Mouse (Mus musculus): ENCODE results near the gene Lrig2.

DNA sequence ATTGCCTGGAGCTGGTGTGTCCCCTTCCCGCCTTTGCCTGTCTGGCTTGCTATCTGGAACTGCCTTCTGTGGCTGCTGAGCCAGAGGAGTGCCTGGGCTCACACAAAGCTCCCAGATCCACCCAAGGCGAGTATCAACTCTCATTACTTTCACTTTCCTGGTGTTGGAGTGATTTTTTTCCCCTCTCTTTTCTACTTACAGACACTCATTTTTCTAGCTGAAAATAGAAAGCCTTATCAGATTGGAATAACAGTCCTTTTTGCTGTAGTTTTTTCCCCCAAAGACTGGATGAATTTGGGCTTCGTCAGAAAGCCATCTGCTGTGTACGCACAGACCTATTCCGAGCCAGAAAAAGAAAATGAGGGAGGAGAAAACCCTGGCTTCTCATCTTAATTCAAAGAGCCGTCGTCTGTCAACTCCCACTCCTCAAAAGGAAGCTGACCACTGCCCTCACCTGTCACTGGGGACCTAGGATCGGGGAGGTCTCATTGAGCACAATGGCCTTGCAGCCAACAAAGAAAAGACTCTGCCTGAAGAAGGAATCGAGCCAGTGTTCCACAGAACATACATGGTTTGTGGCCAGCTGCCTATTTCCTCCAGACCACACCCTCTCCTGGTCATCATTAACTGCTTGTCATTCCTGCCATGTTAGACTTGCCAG is 127.9 kb downstream of the Lrig2 start:
- TF ChIP-seq MAX (IDR thresholded peaks at IDR 0.05), result no peak
- no peak for TF ChIP-seq CTCF (IDR thresholded peaks at IDR 0.05; ENCODE audit: control insufficient read depth, insufficient read depth, insufficient read length)
- no peak for TF ChIP-seq MYOD1 (IDR thresholded peaks at IDR 0.05; ENCODE audit: control insufficient read depth, insufficient read length, low read depth)
- no peak for TF ChIP-seq USF1 (IDR thresholded peaks at IDR 0.05; ENCODE audit: low read depth)

Data from C2C12 (cell line).